Mouse (Mus musculus): ENCODE measurements around the gene Nfu1.

DNA sequence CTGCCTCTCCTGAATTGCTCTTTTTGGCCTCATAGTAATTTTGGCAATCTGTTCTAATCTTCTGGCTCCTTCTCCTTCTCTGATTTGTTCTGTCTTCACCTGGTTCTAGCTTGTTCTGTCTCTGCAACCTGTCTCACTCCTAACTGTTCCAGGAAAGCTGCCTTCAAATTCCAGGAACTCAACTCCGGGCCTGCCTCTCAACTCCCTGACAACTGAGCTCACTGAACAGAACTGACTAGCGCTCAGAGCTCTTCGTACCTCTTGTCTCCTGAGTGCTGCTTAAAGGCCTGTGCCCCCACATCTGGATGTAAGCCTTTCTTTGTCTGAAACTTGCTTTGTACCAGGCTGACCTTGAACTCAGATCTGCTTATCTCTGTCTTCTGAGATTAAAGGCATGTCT, 23.4 kb downstream of the Nfu1 start:
- TF ChIP-seq POLR2A (IDR thresholded peaks at IDR 0.05; ENCODE audit: insufficient read depth, low read length) (no peak), CTCF (IDR thresholded peaks at IDR 0.05; ENCODE audit: low read depth, low read length) (no peak), EP300 (IDR thresholded peaks at IDR 0.05; ENCODE audit: insufficient read depth, low read depth, low read length) (no peak)
